Mouse (Mus musculus): ENCODE measurements around the gene Ywhaq.
"Not testable (repeated sequence)": the region's sequence is repeated elsewhere in the genome, so short reads cannot be mapped to it uniquely, and the experiment has no call there.

Ywhaq gene

GRCm38 (mm10) chr12:21409651-21410050 lies 7.8 kb downstream of the Ywhaq start:
- CTCF ChIA-PET = no interaction called here

GRCm38 (mm10) chr12:21408789-21409367 lies 8.6 kb downstream of the Ywhaq start:
- CTCF ChIA-PET = no interaction called here

- CTCF ChIA-PET = no interaction called here
Measured at GRCm38 (mm10) chr12:21402771-21403170, 14.7 kb downstream of the Ywhaq start.

- CTCF ChIA-PET = no interaction called here
Measured at GRCm38 (mm10) chr12:21386201-21386600, 31.2 kb downstream of the Ywhaq start.

- CTCF ChIA-PET = not testable (repeated sequence)
Measured at GRCm38 (mm10) chr12:21378765-21379346, 38.6 kb downstream of the Ywhaq start.

GRCm38 (mm10) chr12:21375376-21376157 lies 41.9 kb downstream of the Ywhaq start:
- CTCF ChIA-PET = no interaction called here

GRCm38 (mm10) chr12:21373820-21374475 lies 43.5 kb downstream of the Ywhaq start:
- CTCF ChIA-PET = interaction anchor here (0.6 to 0.7 kb wide), 3 partner anchors 24 to 42 kb away, joined by 3 to 9 read pairs (median 3); no protein-coding TSS in a partner anchor

GRCm38 (mm10) chr12:21373100-21373819 lies 44.2 kb downstream of the Ywhaq start, which contains the start of gene Adam17:
Gene Adam17 (minus strand): TSS chr12:21373632.
- CTCF ChIA-PET = interaction anchor here (0.6 to 0.9 kb wide), 3 partner anchors 12 to 41 kb away, joined by 3 to 4 read pairs (median 3); no protein-coding TSS in a partner anchor

- CTCF ChIA-PET = no interaction called here
Measured at GRCm38 (mm10) chr12:21370035-21370611, 47.3 kb downstream of the Ywhaq start.

GRCm38 (mm10) chr12:21369087-21369410 lies 48.4 kb downstream of the Ywhaq start:
- CTCF ChIA-PET = no interaction called here

- CTCF ChIA-PET = no interaction called here
Measured at GRCm38 (mm10) chr12:21368376-21369086, 48.9 kb downstream of the Ywhaq start.

GRCm38 (mm10) chr12:21364624-21365435 lies 52.6 kb downstream of the Ywhaq start:
- CTCF ChIA-PET = interaction anchor here (1.0 kb wide), 1 partner anchor 36 kb away, joined by 3 read pairs; no protein-coding TSS in a partner anchor

GRCm38 (mm10) chr12:21363195-21363594 lies 54.2 kb downstream of the Ywhaq start:
- CTCF ChIA-PET = no interaction called here

GRCm38 (mm10) chr12:21362686-21363085 lies 54.8 kb downstream of the Ywhaq start:
- CTCF ChIA-PET = no interaction called here

- CTCF ChIA-PET = no interaction called here
Measured at GRCm38 (mm10) chr12:21353681-21354080, 63.8 kb downstream of the Ywhaq start.

- CTCF ChIA-PET = interaction anchor here (0.8 kb wide), 1 partner anchor 34 kb away, joined by 6 read pairs; no protein-coding TSS in a partner anchor
Measured at GRCm38 (mm10) chr12:21350113-21350876, 67.1 kb downstream of the Ywhaq start.

- CTCF ChIA-PET = no interaction called here
Measured at GRCm38 (mm10) chr12:21346972-21347371, 70.5 kb downstream of the Ywhaq start.

GRCm38 (mm10) chr12:21340674-21341073 lies 76.8 kb downstream of the Ywhaq start:
- CTCF ChIA-PET = no interaction called here

Measured in spleen, embryonic (tissue).